Mouse (Mus musculus): Measurements from ENCODE around the gene 9130023H24Rik. TPM values are rescaled to one million over a fixed set of nuclear protein-coding genes. Genes with fewer than 3 reads are reported as not detected.
A peak's percentile ranks its signal among the peaks of the same experiment; 100 is the strongest.

Gene 9130023H24Rik
- total RNA-seq, 2 experiments from 2014 or later, result 2.1 to 4.8 TPM

DNA sequence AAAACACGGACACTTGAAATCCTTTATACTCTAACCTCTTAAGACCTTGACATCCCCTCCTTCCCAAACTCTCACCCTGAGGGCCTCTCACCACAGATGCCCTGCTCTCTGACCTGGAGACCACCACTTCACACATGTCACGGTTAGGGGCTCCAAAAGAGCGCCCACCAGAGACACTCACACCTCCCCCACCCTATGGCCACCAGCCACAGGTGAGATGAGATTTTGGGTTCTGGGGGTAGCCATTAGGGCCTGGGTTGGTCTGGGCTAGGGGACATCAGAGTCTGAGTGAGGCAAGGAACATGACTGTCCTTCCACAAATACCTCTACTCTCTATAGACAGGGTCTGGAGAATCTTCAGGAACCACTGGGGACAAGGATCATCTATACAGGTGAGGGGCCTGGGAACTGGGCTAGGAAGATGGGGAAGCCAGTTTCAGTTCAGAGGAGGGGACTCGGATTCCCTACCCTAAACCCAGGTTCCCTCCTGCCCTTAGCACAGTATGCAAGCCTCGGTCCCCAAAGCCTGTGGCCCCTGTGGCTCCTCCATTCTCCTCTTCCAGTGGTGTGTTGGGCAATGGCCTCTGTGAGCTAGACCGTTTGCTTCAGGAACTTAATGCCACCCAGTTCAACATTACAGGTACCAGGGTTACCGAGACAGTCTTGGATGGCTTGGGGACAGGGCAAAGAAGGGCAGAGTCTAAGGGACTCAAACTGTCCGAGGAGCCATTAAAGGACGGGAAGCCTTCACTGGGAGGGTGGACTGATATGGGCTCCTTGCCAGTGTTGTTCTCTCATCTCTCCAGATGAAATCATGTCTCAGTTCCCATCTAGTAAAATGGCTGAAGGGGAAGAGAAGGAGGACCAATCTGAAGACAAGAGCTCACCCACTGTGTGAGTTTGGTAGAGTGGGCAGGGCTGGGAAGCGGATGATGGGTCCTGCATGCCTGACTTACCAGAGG, 10.5 kb upstream of the 9130023H24Rik start:
- ATAC-seq (replicated peaks; ENCODE audit: low FRiP score, low TSS enrichment, poor library complexity, severe bottlenecking), result no peak

- peak; percentile 73 for ATAC-seq (replicated peaks; ENCODE audit: low FRiP score, low TSS enrichment, poor library complexity, severe bottlenecking)
Observed at GRCm38 (mm10) chr7:128247443-128247842, 9.6 kb upstream of the 9130023H24Rik start.

GRCm38 (mm10) chr7:128246496-128247391, 8.9 kb upstream of the 9130023H24Rik start, which contains the start of gene Tgfb1i1:
Gene Tgfb1i1 (plus strand): TSS chr7:128246812.
- ATAC-seq (replicated peaks; ENCODE audit: low FRiP score, low TSS enrichment, poor library complexity, severe bottlenecking), result peak; percentile 14

GRCm38 (mm10) chr7:128245547-128245946, 7.7 kb upstream of the 9130023H24Rik start:
- ATAC-seq (replicated peaks; ENCODE audit: low FRiP score, low TSS enrichment, poor library complexity, severe bottlenecking), result no peak

DNA sequence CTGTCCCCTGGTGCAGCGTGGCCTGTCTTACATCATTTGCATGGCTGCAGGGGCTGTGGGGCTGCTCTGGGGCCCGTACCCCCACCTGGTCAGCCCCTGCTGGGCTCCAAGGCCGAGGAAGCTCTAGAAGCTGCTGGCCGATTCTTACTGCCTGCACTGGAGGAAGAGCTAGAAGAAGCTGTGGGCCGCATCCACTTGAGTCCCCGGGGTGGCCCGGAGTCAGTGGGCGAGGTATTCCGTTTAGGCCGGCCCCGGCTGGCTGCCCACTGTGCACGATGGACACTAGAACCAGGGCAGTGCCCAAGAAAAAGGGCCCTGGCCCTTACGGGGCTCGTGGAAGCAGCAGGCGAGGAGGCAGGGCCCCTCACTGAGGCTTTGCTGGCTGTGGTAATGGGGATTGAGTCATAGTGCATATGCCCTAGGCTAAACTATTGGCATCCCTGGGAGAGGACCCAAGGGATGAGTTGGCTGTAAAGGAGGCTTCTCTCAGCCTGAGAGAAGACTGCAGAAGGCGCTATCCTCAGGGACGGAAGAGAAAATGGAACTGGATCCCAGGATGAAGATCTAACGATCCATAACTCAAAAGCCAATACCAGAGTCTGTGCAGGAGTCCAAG, 6.7 kb upstream of the 9130023H24Rik start:
- no peak for ATAC-seq (replicated peaks; ENCODE audit: low FRiP score, low TSS enrichment, poor library complexity, severe bottlenecking)

- no peak for ATAC-seq (replicated peaks; ENCODE audit: low FRiP score, low TSS enrichment, poor library complexity, severe bottlenecking)
Observed at GRCm38 (mm10) chr7:128243921-128244320, 6.1 kb upstream of the 9130023H24Rik start.

GRCm38 (mm10) chr7:128242331-128242730, 4.5 kb upstream of the 9130023H24Rik start:
- no peak for ATAC-seq (replicated peaks; ENCODE audit: low FRiP score, low TSS enrichment, poor library complexity, severe bottlenecking)

GRCm38 (mm10) chr7:128240131-128240784, 2.4 kb upstream of the 9130023H24Rik start:
- no peak for ATAC-seq (replicated peaks; ENCODE audit: low FRiP score, low TSS enrichment, poor library complexity, severe bottlenecking)

- ATAC-seq (replicated peaks; ENCODE audit: low FRiP score, low TSS enrichment, poor library complexity, severe bottlenecking), result no peak
Observed at GRCm38 (mm10) chr7:128238991-128239390, 1.2 kb upstream of the 9130023H24Rik start.

DNA sequence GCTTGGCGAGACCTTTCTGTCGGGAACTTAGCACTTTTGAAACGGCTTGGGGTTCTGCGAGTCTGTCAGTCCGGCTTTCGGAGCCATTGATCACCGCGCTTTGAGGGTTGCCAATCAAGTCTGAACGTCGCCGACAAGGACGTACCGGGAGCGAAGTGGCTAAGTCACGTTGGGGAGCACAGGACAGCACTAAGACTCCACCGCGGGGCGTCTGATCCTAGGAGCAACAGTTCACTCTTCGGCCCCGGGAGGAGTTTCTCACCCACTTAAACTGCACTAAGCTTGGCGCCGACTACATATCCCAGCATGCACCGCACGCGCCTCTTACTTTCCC, 271 bp downstream of the 9130023H24Rik start:
- ATAC-seq (replicated peaks; ENCODE audit: low FRiP score, low TSS enrichment, poor library complexity, severe bottlenecking), result no peak

DNA sequence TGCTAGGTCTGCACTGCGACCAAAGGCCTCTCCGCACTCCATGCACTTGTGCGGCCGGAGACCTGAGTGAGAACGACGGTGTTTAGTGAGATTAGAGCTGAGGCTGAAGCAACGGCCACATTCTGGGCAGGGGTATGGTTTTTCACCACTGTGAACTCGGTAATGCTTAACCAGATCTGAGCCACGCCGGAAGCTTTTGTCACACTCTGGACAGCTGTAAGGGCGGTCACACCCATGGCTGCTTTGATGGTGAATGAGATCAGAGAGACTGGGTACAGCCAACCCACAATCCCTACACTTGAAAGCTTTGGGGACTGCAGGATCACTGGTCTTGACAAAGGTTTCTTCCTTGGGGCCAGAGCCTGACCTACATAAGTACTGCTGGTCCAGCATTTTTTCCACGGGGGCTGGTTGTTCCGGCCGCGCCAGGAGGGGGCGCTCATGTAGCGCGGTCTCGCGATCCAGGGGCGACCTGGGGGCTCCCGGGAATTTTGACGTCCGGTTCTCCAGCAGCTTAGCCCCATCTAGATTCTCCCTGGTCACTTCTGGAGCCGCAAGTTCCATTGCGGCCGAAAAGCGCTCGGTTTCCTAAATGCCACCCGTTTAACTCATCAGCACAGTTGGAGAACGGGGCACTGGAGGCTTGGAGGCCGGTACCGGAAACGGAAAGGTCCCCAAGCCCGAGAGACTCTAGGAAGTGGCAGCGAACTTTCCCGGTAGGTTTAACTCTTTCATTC, 807 bp downstream of the 9130023H24Rik start, which contains the start of gene Armc5:
Gene Armc5 (plus strand): TSS at position 487 of the 737 bp plus-strand sequence.
- peak; percentile 31 for ATAC-seq (replicated peaks; ENCODE audit: low FRiP score, low TSS enrichment, poor library complexity, severe bottlenecking)

DNA sequence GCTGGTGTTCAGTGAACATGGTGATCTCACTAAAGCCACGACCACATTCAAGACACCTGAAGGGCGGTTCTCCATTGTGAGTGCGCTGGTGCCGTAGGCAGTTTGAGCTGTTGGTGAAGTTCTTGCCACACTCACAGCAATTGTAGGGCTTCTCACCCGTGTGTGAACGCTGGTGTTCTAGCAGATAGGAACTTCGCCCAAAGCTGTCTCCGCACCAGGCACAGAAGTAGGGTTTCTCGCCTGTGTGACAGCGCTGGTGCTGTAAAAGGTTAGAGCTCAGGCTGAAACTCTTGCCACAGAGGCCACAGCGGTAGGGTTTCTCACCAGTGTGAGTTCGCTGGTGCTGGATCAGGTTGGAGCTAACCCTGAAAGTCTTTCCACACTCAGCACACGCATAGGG, 1.4 kb downstream of the 9130023H24Rik start:
- no peak for ATAC-seq (replicated peaks; ENCODE audit: low FRiP score, low TSS enrichment, poor library complexity, severe bottlenecking)

GRCm38 (mm10) chr7:128235481-128235880, 2.4 kb downstream of the 9130023H24Rik start:
- ATAC-seq (replicated peaks; ENCODE audit: low FRiP score, low TSS enrichment, poor library complexity, severe bottlenecking), result no peak

DNA sequence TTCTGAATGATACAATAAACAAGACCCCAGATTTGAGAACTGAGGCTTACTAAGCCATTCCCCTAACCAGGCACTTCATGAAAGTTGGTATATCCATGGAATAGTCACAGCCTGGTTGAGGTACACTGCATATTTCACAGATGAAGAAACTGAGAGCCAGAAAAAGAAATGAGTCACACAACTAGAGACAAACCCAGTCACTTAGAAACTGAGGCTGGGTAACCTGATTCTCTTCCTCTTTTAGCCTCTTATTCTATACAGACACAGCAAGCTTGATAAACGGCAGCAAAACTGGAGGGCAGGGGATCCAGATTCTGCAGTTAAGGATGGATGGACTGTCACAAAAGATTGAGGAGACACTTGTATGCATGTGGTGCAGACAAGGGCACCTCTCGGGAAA, 3.0 kb downstream of the 9130023H24Rik start:
- no peak for ATAC-seq (replicated peaks; ENCODE audit: low FRiP score, low TSS enrichment, poor library complexity, severe bottlenecking)

DNA sequence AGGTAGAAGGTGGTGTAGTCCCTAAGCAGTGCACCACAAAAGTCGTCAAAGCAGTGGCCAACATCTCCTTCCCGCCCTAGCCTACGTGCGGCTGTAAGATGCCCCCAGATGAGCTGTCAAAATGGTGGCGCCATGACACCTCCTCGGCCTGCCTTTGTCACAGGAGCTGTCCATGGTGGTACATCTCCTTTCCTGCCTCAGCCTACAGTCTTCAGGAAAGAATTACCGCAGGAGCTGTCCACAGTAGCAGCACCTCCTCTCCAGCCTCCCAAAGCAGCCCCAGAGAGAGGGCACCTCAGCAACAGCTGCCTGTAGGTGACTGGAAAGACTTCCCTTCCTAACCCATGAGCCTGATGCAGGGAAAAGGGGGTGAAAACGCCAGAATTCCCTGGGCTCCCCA, 6.1 kb downstream of the 9130023H24Rik start:
- peak; percentile 69; the same call in 1 of the 2 replicates for ATAC-seq (replicated peaks; ENCODE audit: low FRiP score, low TSS enrichment, poor library complexity, severe bottlenecking)

DNA sequence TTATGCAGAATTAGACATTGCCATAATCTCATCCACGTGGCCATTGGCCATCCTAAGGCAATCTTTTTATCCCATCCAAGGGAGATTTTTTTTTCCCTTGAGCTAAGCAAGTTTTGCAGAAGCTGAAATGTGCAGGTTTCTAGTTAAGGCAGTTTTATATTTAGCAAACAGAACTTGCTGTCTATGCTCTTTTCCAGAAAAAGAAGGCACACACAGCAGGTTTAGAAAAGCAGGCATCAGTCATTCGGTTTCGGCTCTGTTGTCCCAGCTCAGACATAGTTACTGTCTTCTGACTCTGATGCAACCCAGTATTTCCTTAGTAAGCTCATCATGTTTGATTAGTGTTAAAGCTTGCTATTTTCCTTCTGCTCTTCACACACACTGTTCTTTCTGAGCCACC, 16.9 kb downstream of the 9130023H24Rik start:
- no peak for ATAC-seq (replicated peaks; ENCODE audit: low FRiP score, low TSS enrichment, poor library complexity, severe bottlenecking)

DNA sequence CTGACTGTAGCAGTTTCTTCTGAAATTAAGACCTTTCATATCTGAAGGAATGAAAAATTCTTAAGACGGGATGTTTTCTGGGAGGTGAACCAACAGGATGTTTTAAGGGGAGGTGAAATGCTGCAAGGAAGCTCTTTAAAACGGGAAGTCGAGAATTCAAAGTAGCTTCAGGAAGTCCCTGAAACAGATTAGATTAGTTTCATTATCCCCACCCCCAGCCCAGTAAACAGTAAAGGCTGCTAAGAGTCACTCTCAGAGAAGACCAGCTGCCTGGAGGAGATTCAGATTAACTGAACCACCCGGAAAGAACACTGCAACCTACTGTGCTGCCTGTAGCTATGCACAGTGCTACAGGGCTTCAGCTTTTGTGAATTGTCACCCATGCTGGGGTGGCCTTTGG, 17.9 kb downstream of the 9130023H24Rik start:
- no peak for ATAC-seq (replicated peaks; ENCODE audit: low FRiP score, low TSS enrichment, poor library complexity, severe bottlenecking)

- ATAC-seq (replicated peaks; ENCODE audit: low FRiP score, low TSS enrichment, poor library complexity, severe bottlenecking), result no peak
Observed at GRCm38 (mm10) chr7:128209826-128210225, 28.0 kb downstream of the 9130023H24Rik start.

All from megakaryocyte-erythroid progenitor cell, adult 5-6 weeks (primary cell).